Mouse (Mus musculus) ovary, postnatal 10 days (tissue): Measurements from ENCODE around the gene Ern2.
A peak's percentile ranks its signal among the peaks of the same experiment; 100 is the strongest.

Experiments
- DNase-seq: peaks from one replicate; pipeline ENCODE4 v3.0.0; 2022; ENCODE audit warnings: low spot score

Ern2 gene

GRCm38 (mm10) chr7:122186043-122186442, at the start of gene Ern2:
Ern2 (minus strand) TSS chr7:122186207.
- DNase-seq, result no peak

DNA sequence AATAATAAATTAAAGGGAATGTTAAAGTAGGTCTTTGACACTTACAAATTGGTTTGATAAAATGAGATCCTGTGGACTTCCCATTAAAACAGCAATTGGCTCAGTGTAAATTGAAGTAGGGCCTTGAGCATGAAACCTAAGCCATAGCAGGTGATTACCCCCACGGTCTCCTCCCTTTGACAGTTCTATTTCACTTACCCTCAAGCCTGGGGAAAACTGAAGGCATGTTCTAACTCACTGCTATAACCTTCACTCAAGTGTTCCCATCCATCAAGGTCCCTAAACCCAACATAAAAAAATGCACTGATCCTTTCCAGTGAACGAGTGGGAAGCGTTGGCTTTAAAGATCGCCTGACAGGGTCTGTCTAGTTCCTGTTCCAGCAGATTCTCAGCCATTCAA, 44.9 kb upstream of the Ern2 start:
- DNase-seq, result no peak

DNA sequence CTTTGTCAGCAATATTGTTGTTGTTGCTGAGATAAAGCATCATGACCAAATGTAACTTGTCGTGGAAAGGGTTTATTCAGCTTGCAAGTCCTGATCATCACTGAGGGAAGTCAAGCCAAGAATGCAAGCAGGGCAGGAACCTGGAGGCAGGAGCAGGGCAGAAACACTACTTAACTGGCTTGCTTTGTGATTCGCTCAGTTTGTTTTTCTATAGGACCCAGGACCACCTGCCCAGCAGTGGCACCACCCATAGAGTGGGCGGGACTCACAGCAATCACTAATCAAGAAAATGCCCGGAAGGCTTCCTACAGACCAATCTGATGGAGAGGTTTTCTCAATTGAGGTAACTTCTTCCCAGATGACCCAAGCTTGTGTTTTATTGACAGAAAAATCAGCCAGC, 43.9 kb upstream of the Ern2 start:
- DNase-seq, result no peak

DNA sequence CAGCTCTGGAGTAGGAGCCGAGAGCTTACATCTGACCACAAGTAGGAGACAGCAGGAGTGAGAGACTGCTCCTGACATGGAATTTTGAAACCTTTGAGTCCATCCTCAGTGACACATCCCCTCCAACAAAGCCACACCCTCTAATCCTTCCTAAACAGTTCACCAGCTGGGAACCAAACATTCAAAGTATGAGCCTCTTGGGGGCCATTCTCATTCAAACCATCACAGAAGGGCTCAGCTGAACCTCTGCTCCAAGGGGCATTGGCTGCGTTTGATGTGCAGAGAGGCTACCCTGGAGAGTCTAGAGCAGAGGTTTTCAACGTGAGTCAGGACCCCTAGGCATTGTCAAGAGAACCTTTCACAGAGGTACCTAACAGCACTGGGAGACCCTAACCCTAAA, 43.3 kb upstream of the Ern2 start:
- DNase-seq, result no peak

- no peak for DNase-seq
Observed at GRCm38 (mm10) chr7:122226744-122227143, 40.7 kb upstream of the Ern2 start.

GRCm38 (mm10) chr7:122226020-122226742, 40.2 kb upstream of the Ern2 start:
- DNase-seq, result no peak

- DNase-seq, result peak; percentile 5
Observed at GRCm38 (mm10) chr7:122219315-122219801, 33.4 kb upstream of the Ern2 start, which contains the start of gene Chp2. Chp2 (plus strand) TSS chr7:122219496.

- no peak for DNase-seq
Observed at GRCm38 (mm10) chr7:122208276-122209021, 22.4 kb upstream of the Ern2 start.

- DNase-seq, result no peak
Observed at GRCm38 (mm10) chr7:122206121-122206520, 20.1 kb upstream of the Ern2 start.

DNA sequence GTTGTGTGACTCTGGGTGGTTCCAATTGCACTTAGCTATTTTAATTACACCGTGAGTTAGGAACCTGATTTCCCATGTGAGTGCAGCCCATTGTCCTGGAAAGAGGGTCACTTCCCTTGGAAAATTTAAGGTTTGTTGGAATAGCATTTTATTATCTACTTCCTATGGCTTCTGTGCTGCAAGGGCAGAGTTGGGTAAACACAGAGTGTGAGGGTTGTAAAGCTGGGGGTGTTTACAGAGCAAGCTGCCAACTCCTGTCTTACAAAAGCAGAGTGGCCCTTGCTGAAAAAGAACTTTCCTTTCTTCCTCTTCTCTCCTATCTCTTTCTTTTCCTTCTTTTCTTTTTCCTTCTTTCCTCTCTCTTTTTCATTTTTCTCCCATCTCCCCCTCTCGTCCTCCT, 17.9 kb upstream of the Ern2 start:
- DNase-seq, result no peak

DNA sequence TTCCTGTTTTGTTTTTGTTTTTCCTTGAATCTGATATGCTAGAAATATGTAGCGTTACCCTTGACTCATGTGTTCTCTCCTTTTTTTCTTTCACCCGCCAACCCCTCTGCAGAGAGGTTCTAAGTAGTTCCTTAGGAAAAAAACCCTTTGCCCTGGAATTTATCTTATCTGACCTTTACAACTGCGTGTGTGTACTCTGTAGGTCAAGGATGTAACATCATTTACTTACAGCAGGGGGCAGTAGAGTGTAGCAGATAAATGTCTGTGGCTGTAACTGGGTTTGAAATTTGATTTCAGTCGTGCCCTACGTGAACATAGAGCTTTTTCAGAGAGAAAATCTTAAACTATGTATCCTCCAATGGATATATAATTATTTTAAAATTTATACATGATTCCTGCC, 13.3 kb upstream of the Ern2 start:
- no peak for DNase-seq

- no peak for DNase-seq
Observed at GRCm38 (mm10) chr7:122197306-122197705, 11.3 kb upstream of the Ern2 start.

GRCm38 (mm10) chr7:122196771-122197170, 10.8 kb upstream of the Ern2 start:
- no peak for DNase-seq

DNA sequence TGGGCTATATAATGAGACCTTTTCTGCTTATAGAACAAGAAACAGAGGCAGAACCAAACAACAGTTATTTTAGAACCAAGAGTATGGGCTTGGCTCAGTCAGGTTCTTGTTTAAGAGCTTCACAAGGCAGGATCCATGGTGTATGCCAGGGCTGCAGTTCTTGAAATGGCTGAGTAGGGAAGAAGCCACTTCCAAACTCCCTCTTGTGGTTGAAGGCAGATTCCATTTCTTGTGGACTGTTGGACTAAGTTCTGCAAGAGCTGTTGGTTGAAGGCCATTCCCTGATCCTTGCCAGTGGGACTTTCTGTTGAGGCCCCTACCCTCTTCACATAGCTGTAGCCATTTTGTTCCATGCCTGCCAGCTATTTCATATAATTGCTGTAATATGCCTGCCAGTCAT, 7.9 kb upstream of the Ern2 start:
- DNase-seq, result no peak

GRCm38 (mm10) chr7:122191097-122191496, 5.1 kb upstream of the Ern2 start:
- no peak for DNase-seq

- no peak for DNase-seq
Observed at GRCm38 (mm10) chr7:122189484-122189883, 3.5 kb upstream of the Ern2 start.

DNA sequence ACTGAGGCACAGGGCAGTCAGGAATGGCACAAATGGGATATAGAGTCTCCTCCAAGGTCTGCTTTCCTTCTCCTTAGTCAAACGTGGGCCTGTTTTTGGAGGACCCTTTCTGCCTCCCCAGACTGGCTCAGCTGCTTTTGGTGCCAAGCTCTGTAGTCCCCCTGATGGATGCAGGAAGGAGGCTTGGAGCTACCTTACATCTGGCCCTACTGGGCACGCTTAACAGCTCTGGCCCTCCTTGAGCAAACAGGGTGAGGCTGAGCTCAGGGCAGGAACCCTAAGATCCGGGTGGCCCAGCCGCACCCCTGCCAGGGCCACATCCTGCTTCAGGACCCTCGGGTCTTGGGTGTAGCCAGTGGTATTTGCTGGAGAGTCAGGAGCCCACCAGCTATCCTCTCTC, 1.4 kb downstream of the Ern2 start:
- no peak for DNase-seq

DNA sequence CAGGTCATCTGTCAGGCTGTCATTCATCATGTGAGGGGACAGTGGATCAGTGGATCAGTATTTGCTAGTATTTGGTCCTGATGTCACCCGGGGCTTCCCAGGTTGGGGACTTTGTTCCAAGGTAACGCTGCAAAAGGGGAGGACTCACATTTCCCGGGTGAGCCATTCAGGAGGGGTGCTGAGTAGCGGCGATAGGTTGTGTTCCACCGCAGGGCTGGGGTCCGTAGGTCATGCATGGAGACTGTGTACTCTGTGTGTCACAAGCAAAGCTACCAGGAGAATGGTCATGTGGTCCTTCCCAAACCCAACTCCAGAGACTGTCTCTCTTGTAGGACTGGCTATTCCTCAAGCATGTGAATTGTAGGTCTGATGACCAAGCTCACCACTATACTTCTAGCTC, 5.3 kb downstream of the Ern2 start:
- no peak for DNase-seq

GRCm38 (mm10) chr7:122171613-122172012, 14.4 kb downstream of the Ern2 start:
- no peak for DNase-seq

GRCm38 (mm10) chr7:122170705-122171104, 15.3 kb downstream of the Ern2 start:
- DNase-seq, result no peak

DNA sequence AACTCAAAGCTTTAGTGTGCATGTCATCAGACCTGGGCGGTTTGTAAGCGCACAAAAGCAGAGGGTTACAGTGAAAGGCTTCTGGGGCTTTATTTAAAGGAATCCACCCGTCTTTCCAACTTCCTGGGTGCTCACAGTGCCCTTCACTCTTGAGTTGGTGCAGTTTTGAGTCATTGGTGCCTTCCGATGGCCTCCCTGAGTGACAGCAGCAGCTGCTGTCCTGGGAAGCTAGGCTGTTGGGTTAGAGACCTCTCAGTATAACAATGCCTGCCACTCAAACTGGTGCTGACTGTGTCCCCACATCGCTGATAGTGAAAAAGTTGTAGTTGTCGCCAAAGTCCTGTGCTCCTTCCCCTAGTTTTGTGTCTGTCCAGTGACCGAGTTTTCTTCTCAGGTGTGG, 18.8 kb downstream of the Ern2 start:
- DNase-seq, result no peak

GRCm38 (mm10) chr7:122163766-122164165, 22.2 kb downstream of the Ern2 start:
- DNase-seq, result no peak

DNA sequence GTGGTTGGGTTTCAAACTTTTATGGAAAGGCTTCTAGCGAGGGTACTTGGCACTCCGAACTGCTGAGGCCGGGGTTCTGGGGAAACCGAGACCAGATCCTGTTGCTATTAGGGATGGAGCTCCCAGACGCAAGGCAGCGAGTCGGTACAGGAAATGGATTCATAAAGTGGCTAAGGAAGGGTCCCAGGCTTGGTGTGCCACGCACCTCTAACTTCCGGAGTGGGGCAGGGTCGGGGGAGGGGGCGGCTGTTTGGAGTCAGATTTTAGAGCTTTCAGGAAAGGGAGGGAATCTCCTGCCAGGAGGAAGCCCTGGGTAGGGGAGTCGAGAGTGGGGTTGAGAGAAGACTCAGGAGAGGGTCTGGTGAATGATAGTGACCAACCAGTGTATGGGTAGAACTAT, 26.0 kb downstream of the Ern2 start:
- no peak for DNase-seq
